Mouse (Mus musculus): ENCODE results near the gene H2-D1.

DNA sequence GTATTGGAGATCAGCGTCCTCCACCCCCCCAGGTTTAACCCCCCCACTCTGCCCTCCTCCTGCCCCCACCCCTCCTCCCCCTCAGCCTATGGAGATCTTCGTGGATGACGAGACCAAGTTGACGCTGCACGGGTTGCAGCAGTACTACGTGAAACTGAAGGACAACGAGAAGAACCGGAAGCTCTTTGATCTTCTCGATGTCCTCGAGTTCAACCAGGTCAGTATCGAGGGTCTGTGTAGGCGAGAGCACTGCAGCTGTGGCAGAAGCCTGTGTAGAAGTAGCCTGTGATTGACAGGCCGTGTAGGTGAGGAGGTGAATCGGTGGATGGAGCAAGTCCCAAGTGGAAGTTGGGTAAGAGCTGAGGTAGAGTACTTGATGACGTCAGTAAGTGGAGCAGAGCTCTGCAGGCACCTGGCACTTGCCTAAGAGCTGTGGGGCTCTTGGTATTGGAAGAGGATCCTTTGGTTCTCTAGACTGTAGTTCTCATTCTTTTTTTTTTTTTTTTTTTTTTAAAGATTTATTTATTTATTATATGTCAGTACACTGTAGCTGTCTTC, 11.3 kb upstream of the H2-D1 start:
- TF ChIP-seq POLR2A (IDR thresholded peaks at IDR 0.05; ENCODE audit: extremely low read depth, insufficient read depth, low read length), result no peak
- TF ChIP-seq CTCF (IDR thresholded peaks at IDR 0.05; ENCODE audit: low read depth, low read length), result no peak

Data from liver, adult 2 months (tissue).